Mouse (Mus musculus): ENCODE data around the gene Ephb1. TPM values are rescaled to one million over a fixed set of nuclear protein-coding genes. Genes with fewer than 3 reads are reported as not detected.

The Ephb1 gene
- polyA plus RNA-seq, 1 experiment from 2014 or later = 1.0 TPM

DNA sequence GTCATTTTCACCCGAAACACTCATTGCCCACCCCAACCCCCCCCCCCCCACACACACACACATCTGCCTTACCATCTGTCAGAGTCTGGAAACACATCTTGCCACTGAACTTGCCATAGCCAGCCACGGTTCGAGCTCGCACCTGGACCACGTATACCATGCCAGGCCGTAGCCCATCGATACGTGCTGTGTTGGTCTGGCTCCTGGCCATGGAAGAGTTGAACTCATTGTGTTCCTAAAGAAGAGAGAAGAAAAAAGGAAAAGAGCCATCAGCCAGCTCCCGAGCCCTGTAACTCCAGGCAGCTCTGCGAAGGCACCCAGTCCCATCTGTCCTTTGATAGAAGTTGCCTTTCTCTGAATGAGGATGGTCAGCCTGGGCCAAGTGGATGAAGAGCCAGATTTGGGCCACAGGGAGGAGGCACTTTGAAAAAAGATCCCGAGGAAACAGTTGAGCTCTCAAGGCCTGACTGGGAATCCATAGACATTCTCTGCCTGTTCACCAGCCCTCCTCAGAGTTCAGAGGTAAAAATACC, 352.8 kb downstream of the Ephb1 start:
- H3K36me3 ChIP-seq (ENCODE audit: control insufficient read depth, insufficient read depth, low read length) = no peaks in the 10 kb centered on the region
- no peak overlapping the region for H3K4me3 ChIP-seq (ENCODE audit: low read depth, low read length)
- H3K9me3 ChIP-seq (ENCODE audit: control insufficient read depth, low read length) = no peaks in the 10 kb centered on the region
- WGBS = 94% methylated on average over 11 of the region's 11 CpGs
- DNase-seq (ENCODE audit: low spot score) (no peak), ATAC-seq (ENCODE audit: low FRiP score, low TSS enrichment) (no peak)
- no peaks in the 10 kb centered on the region for H3K27me3 ChIP-seq (ENCODE audit: control insufficient read depth, insufficient read depth, low read length)
- H3K4me1 ChIP-seq (replicated peaks; ENCODE audit: control insufficient read depth, insufficient read depth) = no peaks in the 10 kb centered on the region
- no peak overlapping the region for H3K4me2 ChIP-seq (replicated peaks; ENCODE audit: low read depth)
- no peak overlapping the region for H3K9ac ChIP-seq (ENCODE audit: low read length)
- TF ChIP-seq CTCF (IDR thresholded peaks at IDR 0.05; ENCODE audit: low read depth) (no peak), EP300 (optimal IDR thresholded peaks at IDR 0.05) (no peak)
- no peak overlapping the region for H3K27ac ChIP-seq (replicated peaks)

DNA sequence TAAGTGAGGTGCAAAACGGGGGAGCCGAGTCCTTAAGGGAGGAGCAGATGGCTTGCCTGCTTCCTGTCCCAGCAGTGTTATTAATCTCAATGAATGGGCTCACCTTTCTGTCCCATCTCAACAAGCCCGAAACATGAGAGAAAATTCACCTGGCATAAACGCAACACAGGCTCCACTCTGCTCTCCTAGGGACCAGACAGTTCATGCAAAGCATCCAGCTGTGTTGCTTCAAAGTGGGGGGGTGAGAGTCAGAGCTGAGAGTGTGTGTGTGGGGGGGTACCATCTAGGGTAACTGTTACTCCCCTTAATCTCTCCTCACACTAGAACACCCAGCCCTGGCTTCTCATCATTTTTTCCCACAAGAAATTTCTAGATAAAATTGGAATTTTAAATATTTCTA, 354.8 kb downstream of the Ephb1 start:
- Histone ChIP-seq H3K27ac (replicated peaks) (no peak overlapping the region), H3K9me3 (ENCODE audit: control insufficient read depth, low read length) (no peaks in the 10 kb centered on the region), H3K27me3 (ENCODE audit: control insufficient read depth, insufficient read depth, low read length) (no peaks in the 10 kb centered on the region), H3K9ac (ENCODE audit: low read length) (no peak overlapping the region), H3K4me1 (replicated peaks; ENCODE audit: control insufficient read depth, insufficient read depth) (no peaks in the 10 kb centered on the region), H3K4me2 (replicated peaks; ENCODE audit: low read depth) (no peak overlapping the region), H3K4me3 (ENCODE audit: low read depth, low read length) (no peak overlapping the region), H3K36me3 (ENCODE audit: control insufficient read depth, insufficient read depth, low read length) (no peaks in the 10 kb centered on the region)
- 49% methylated on average over 4 of the region's 4 CpGs for WGBS
- ATAC-seq (ENCODE audit: low FRiP score, low TSS enrichment) = no peak
- DNase-seq (ENCODE audit: low spot score) = no peak
- TF ChIP-seq EP300 (optimal IDR thresholded peaks at IDR 0.05) (no peak), CTCF (IDR thresholded peaks at IDR 0.05; ENCODE audit: low read depth) (no peak)

DNA sequence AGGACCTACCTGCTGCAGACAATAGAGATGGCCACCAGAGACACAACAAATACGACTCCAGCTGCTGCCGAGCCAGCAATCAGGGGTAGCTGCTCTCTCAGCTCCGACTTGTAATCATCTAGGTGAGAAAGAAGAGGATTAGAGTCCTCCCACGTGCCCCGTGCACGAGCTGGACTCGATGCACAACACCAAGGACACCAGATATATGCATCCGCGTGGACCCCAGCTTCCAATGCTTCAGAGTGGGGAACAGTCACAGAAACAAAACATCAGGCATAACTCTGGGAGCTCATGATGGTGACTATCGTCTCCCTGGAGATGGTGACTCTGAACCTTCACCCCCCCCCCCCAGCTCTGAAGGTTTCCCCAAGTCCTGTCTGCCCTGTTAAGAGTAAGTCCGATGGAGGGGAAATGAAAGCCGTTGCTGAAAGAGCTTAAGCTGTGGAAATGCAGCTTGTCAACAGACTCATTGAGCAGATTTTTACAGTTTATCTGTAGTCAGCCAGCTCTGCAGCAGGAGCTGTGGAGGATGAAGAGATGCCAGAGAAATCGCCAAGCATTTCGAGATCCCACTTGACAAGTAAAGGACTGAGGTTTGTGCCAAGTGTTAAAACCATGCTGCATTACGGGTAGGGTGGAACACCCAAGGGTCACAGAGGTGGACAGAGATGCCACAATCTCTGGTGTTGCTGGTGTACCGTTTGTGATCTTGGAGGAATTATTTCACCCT, 357.6 kb downstream of the Ephb1 start:
- 74% methylated on average over 16 of the region's 16 CpGs for WGBS
- TF ChIP-seq EP300 (optimal IDR thresholded peaks at IDR 0.05) = no peak
- no peak for TF ChIP-seq CTCF (IDR thresholded peaks at IDR 0.05; ENCODE audit: low read depth)

DNA sequence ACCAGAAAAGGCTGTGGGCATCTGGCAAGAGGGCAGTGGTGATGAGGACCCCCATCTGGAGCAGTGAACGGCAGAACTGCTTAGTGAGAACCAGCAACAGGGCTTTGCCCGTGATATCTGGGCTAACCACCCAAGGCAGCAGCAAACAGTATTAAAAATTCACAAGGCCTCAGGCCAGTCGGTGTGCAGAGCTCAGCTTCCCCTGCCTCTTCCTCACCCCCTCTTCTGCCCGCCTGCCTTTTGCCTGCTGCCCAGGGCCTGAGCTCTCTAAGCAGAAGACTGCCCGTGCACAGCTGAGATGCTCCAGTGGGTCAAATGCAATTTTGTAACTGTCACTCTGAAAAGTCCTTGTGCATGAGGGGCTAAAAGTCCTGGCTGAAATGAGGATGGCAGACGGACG, 358.3 kb downstream of the Ephb1 start:
- Histone ChIP-seq H3K4me1 (replicated peaks; ENCODE audit: control insufficient read depth, insufficient read depth) (no peaks in the 10 kb centered on the region), H3K4me3 (ENCODE audit: low read depth, low read length) (no peak overlapping the region), H3K36me3 (ENCODE audit: control insufficient read depth, insufficient read depth, low read length) (no peaks in the 10 kb centered on the region), H3K4me2 (replicated peaks; ENCODE audit: low read depth) (no peak overlapping the region), H3K9ac (ENCODE audit: low read length) (no peak overlapping the region), H3K27me3 (ENCODE audit: control insufficient read depth, insufficient read depth, low read length) (no peaks in the 10 kb centered on the region), H3K27ac (replicated peaks) (no peak overlapping the region), H3K9me3 (ENCODE audit: control insufficient read depth, low read length) (no peaks in the 10 kb centered on the region)
- DNase-seq (ENCODE audit: low spot score) = no peak
- no peak for ATAC-seq (ENCODE audit: low FRiP score, low TSS enrichment)
- 82% methylated on average over 7 of the region's 7 CpGs for WGBS
- TF ChIP-seq EP300 (optimal IDR thresholded peaks at IDR 0.05) (no peak), CTCF (IDR thresholded peaks at IDR 0.05; ENCODE audit: low read depth) (no peak)

More for the DNA sequence above, 357.6 kb downstream of the Ephb1 start:
- Histone ChIP-seq H3K4me1 (replicated peaks; ENCODE audit: control insufficient read depth, insufficient read depth) (no peaks in the 10 kb centered on the region), H3K9ac (ENCODE audit: low read length) (no peak overlapping the region), H3K9me3 (ENCODE audit: control insufficient read depth, low read length) (no peaks in the 10 kb centered on the region), H3K4me2 (replicated peaks; ENCODE audit: low read depth) (no peak overlapping the region), H3K4me3 (ENCODE audit: low read depth, low read length) (no peak overlapping the region), H3K27me3 (ENCODE audit: control insufficient read depth, insufficient read depth, low read length) (no peaks in the 10 kb centered on the region), H3K27ac (replicated peaks) (no peak overlapping the region), H3K36me3 (ENCODE audit: control insufficient read depth, insufficient read depth, low read length) (no peaks in the 10 kb centered on the region)
- DNase-seq (ENCODE audit: low spot score) (no peak), ATAC-seq (ENCODE audit: low FRiP score, low TSS enrichment) (no peak)

DNA sequence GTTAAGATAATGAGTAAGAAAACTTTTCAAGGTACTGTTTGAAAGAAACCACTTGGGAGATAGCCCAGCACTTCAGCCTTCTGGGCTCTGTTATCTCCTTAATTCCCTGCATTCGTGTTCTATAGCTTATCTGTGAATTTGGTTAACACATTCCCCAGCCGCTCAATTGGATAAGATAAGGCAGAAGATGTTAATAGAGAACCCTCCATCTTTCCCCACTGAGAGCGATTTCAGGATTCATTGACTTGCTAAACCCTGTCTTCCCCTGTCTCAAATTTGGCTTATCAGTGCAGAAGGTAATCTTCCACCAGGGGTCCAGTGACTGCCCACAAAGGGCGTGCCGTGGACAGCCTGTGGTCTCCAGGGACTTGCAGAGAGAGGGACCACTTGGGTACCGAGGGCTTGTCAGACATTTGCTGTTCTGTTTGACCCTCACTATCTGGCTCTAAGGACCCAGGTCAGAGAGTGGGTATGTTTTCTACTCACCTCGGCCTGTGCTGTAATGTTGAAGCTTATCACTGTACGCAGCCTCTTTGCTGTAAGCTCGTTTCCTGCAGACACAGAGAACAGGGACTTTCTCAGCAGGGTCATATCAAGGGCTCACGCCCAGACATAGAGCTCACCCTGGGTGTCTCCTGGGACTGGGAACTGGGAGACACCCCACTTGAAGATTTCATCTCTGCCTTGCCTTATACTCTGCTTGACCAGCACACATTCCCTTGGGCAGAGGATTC, 358.9 kb downstream of the Ephb1 start:
- H3K9me3 ChIP-seq (ENCODE audit: control insufficient read depth, low read length) = no peaks in the 10 kb centered on the region
- H3K27ac ChIP-seq (replicated peaks) = no peak overlapping the region
- WGBS = 54% methylated on average over 10 of the region's 10 CpGs
- H3K4me1 ChIP-seq (replicated peaks; ENCODE audit: control insufficient read depth, insufficient read depth) = no peaks in the 10 kb centered on the region
- no peak overlapping the region for H3K4me2 ChIP-seq (replicated peaks; ENCODE audit: low read depth)
- H3K9ac ChIP-seq (ENCODE audit: low read length) = no peak overlapping the region
- ATAC-seq (ENCODE audit: low FRiP score, low TSS enrichment) (no peak), DNase-seq (ENCODE audit: low spot score) (no peak)
- H3K27me3 ChIP-seq (ENCODE audit: control insufficient read depth, insufficient read depth, low read length) = no peaks in the 10 kb centered on the region
- no peak for TF ChIP-seq EP300 (optimal IDR thresholded peaks at IDR 0.05)
- TF ChIP-seq CTCF (IDR thresholded peaks at IDR 0.05; ENCODE audit: low read depth) = no peak
- no peak overlapping the region for H3K4me3 ChIP-seq (ENCODE audit: low read depth, low read length)
- H3K36me3 ChIP-seq (ENCODE audit: control insufficient read depth, insufficient read depth, low read length) = no peaks in the 10 kb centered on the region

DNA sequence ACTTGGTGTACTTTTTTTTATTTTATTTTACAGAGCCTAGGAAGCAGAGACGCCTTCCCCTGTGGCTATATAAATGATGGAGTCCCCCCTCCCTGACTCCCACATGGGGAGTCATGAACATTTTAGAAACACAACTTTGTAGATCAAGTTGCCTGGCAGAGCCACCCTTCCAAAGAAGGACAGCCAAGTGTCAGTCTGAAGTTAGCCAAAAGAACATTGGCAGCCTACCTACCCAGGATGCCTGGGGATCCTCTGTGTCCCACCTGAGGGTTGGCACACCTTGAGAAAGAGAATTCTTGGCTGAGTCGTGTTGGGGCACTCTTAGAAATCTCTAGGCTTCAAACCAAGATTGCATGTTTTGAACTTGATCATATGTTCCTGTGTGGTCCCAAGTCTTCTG, 360.4 kb downstream of the Ephb1 start:
- Histone ChIP-seq H3K36me3 (ENCODE audit: control insufficient read depth, insufficient read depth, low read length) (no peaks in the 10 kb centered on the region), H3K4me3 (ENCODE audit: low read depth, low read length) (no peak overlapping the region), H3K4me2 (replicated peaks; ENCODE audit: low read depth) (no peak overlapping the region), H3K27ac (replicated peaks) (no peak overlapping the region), H3K27me3 (ENCODE audit: control insufficient read depth, insufficient read depth, low read length) (no peaks in the 10 kb centered on the region), H3K9ac (ENCODE audit: low read length) (no peak overlapping the region), H3K4me1 (replicated peaks; ENCODE audit: control insufficient read depth, insufficient read depth) (no peaks in the 10 kb centered on the region), H3K9me3 (ENCODE audit: control insufficient read depth, low read length) (no peaks in the 10 kb centered on the region)
- DNase-seq (ENCODE audit: low spot score) (no peak), ATAC-seq (ENCODE audit: low FRiP score, low TSS enrichment) (no peak)
- no peak for TF ChIP-seq CTCF (IDR thresholded peaks at IDR 0.05; ENCODE audit: low read depth)
- TF ChIP-seq EP300 (optimal IDR thresholded peaks at IDR 0.05) = no peak
- WGBS = 85% methylated on average over 2 of the region's 2 CpGs
